Mouse (Mus musculus) midbrain, embryonic 12.5 days (tissue): Measurements from ENCODE around the gene Gpld1. TPM values are rescaled to one million over a fixed set of nuclear protein-coding genes. Genes with fewer than 3 reads are reported as not detected.

Source experiments
- ATAC-seq: fragments of 200-750 bp; cut with Nextera tagmentation; 2 replicates; pipeline ENCODE4 v1.8.0; 2017; ENCODE audit warnings: low read depth, moderate TSS enrichment, moderate library complexity; ENCODE audit not compliant: low FRiP score
- H3K27ac ChIP-seq: fragments of 300-500 bp; sonication (generic); replicated peaks from 2 replicates; pipeline ENCODE4 v1.5.1; 2016; ENCODE audit warnings: mild to moderate bottlenecking
- H3K27me3 ChIP-seq: fragments of 300-500 bp; sonication (generic); 2 replicates; pipeline ENCODE4 v1.6.1; 2016; ENCODE audit warnings: mild to moderate bottlenecking
- H3K36me3 ChIP-seq: fragments of 300-500 bp; sonication (generic); 2 replicates; pipeline ENCODE4 v1.6.1; 2016
- H3K4me1 ChIP-seq: fragments of 300-500 bp; sonication (generic); 2 replicates; pipeline ENCODE4 v1.6.1; 2016
- H3K4me2 ChIP-seq: fragments of 300-500 bp; sonication (generic); replicated peaks from 2 replicates; pipeline ENCODE4 v1.6.1; 2016; ENCODE audit warnings: mild to moderate bottlenecking, moderate library complexity
- H3K4me3 ChIP-seq: fragments of 300-500 bp; sonication (generic); 2 replicates; pipeline ENCODE4 v1.5.1; 2016; ENCODE audit warnings: mild to moderate bottlenecking
- H3K9ac ChIP-seq: fragments of 300-500 bp; sonication (generic); replicated peaks from 2 replicates; pipeline ENCODE4 v1.6.1; 2016; ENCODE audit warnings: mild to moderate bottlenecking, moderate library complexity
- H3K9me3 ChIP-seq: fragments of 300-500 bp; sonication (generic); 2 replicates; pipeline ENCODE4 v1.6.1; 2016; ENCODE audit warnings: mild to moderate bottlenecking
- WGBS: fragments of 180-500 bp; shearing (Covaris S2); methylation state at CpG from one replicate; pipeline ENCODE4 v1.1.7; 2016; 5-methylcytosine and 5-hydroxymethylcytosine counted together
- polyA plus RNA-seq: library from polyadenylated mRNA; unstranded; fragments of >200 nt; fragmentation: Nextera tagmentation; extraction: Ambion mirVana; gene quantifications from 2 replicates; pipeline ENCODE4 v1.2.1, GENCODE M21; 2016

The Gpld1 gene
- 0.34 and 0.63 TPM in 2 replicates for polyA plus RNA-seq

- WGBS: 57% methylated on average over 17 of the region's 17 CpGs
- Histone ChIP-seq H3K4me1 (peaks cover 13% of the 10 kb centered on the region; the same call in 1 of the 2 replicates), H3K36me3 (no peaks in the 10 kb centered on the region), H3K9me3 (no peaks in the 10 kb centered on the region), H3K4me3 (no peak within 1 kb of the TSS), H3K27me3 (peaks cover 3% of the 10 kb centered on the region; the same call in 1 of the 2 replicates), H3K27ac (no peak within 1 kb of the TSS), H3K4me2 (no peak within 1 kb of the TSS), H3K9ac (no peak within 1 kb of the TSS)
- ATAC-seq: no peak
Observed at GRCm38 (mm10) chr13:24942512-24943282, at the start of gene Gpld1. Gene Gpld1, plus strand, starts transcription at chr13:24943152.

GRCm38 (mm10) chr13:24893880-24894279, 49.1 kb upstream of the Gpld1 start:
- 90% methylated on average over 2 of the region's 2 CpGs for WGBS
- Histone ChIP-seq H3K4me1 (no peaks in the 10 kb centered on the region), H3K9me3 (no peaks in the 10 kb centered on the region), H3K36me3 (no peaks in the 10 kb centered on the region), H3K9ac (no peak overlapping the region), H3K27ac (no peak overlapping the region), H3K4me3 (no peak overlapping the region), H3K27me3 (no peaks in the 10 kb centered on the region), H3K4me2 (no peak overlapping the region)
- no peak for ATAC-seq

- no peak overlapping the region for H3K27ac ChIP-seq
- no peak overlapping the region for H3K4me3 ChIP-seq
- no peak overlapping the region for H3K4me2 ChIP-seq
- H3K9ac ChIP-seq: no peak overlapping the region
- WGBS: 86% methylated on average over 2 of the region's 2 CpGs
- no peaks in the 10 kb centered on the region for H3K27me3 ChIP-seq
- H3K9me3 ChIP-seq: no peaks in the 10 kb centered on the region
- H3K36me3 ChIP-seq: no peaks in the 10 kb centered on the region
- 0 out of 2 replicates have a peak, but pooled peaks cover 3% of the 10 kb centered on the region for H3K4me1 ChIP-seq
- ATAC-seq: no peak
Observed at GRCm38 (mm10) chr13:24901916-24902315, 41.0 kb upstream of the Gpld1 start.

GRCm38 (mm10) chr13:24903412-24903811, 39.5 kb upstream of the Gpld1 start:
- no peaks in the 10 kb centered on the region for H3K36me3 ChIP-seq
- ATAC-seq: no peak
- H3K9ac ChIP-seq: no peak overlapping the region
- no peak overlapping the region for H3K4me3 ChIP-seq
- 76% methylated on average over 6 of the region's 6 CpGs for WGBS
- H3K27me3 ChIP-seq: no peaks in the 10 kb centered on the region
- no peaks in the 10 kb centered on the region for H3K9me3 ChIP-seq
- H3K4me2 ChIP-seq: no peak overlapping the region
- H3K4me1 ChIP-seq: 0 out of 2 replicates have a peak, but pooled peaks cover 5% of the 10 kb centered on the region
- no peak overlapping the region for H3K27ac ChIP-seq

- H3K27ac ChIP-seq: no peak overlapping the region
- no peaks in the 10 kb centered on the region for H3K27me3 ChIP-seq
- no peaks in the 10 kb centered on the region for H3K36me3 ChIP-seq
- 0 out of 2 replicates have a peak, but pooled peaks cover 5% of the 10 kb centered on the region for H3K4me1 ChIP-seq
- 94% methylated on average over 12 of the region's 12 CpGs for WGBS
- ATAC-seq: no peak
- H3K9ac ChIP-seq: no peak overlapping the region
- H3K4me2 ChIP-seq: no peak overlapping the region
- no peaks in the 10 kb centered on the region for H3K9me3 ChIP-seq
- H3K4me3 ChIP-seq: no peak overlapping the region
Observed at GRCm38 (mm10) chr13:24905422-24905821, 37.5 kb upstream of the Gpld1 start.

- Histone ChIP-seq H3K9me3 (no peaks in the 10 kb centered on the region), H3K4me2 (no peak overlapping the region), H3K27ac (no peak overlapping the region), H3K36me3 (peaks cover 10% of the 10 kb centered on the region), H3K9ac (no peak overlapping the region), H3K4me3 (no peak overlapping the region), H3K4me1 (0 out of 2 replicates have a peak, but pooled peaks cover 5% of the 10 kb centered on the region), H3K27me3 (no peaks in the 10 kb centered on the region)
- 69% methylated on average over 11 of the region's 11 CpGs for WGBS
- no peak for ATAC-seq
Observed at GRCm38 (mm10) chr13:24906831-24907570, 36.0 kb upstream of the Gpld1 start.

GRCm38 (mm10) chr13:24909112-24909511, 33.8 kb upstream of the Gpld1 start:
- no peak overlapping the region for H3K4me3 ChIP-seq
- H3K9ac ChIP-seq: no peak overlapping the region
- H3K27me3 ChIP-seq: no peaks in the 10 kb centered on the region
- H3K9me3 ChIP-seq: no peaks in the 10 kb centered on the region
- H3K36me3 ChIP-seq: peaks cover 16% of the 10 kb centered on the region
- no peak for ATAC-seq
- WGBS: 95% methylated on average over 1 of the region's 1 CpGs
- no peak overlapping the region for H3K4me2 ChIP-seq
- no peak overlapping the region for H3K27ac ChIP-seq
- H3K4me1 ChIP-seq: 0 out of 2 replicates have a peak, but pooled peaks cover 5% of the 10 kb centered on the region

GRCm38 (mm10) chr13:24913576-24913975, 29.4 kb upstream of the Gpld1 start:
- WGBS: 90% methylated on average over 7 of the region's 7 CpGs
- ATAC-seq: no peak
- Histone ChIP-seq H3K4me3 (no peak overlapping the region), H3K4me2 (no peak overlapping the region), H3K9ac (no peak overlapping the region), H3K9me3 (no peaks in the 10 kb centered on the region), H3K36me3 (peaks cover 31% of the 10 kb centered on the region), H3K27ac (no peak overlapping the region), H3K4me1 (no peaks in the 10 kb centered on the region), H3K27me3 (no peaks in the 10 kb centered on the region)

- 94% methylated on average over 4 of the region's 4 CpGs for WGBS
- Histone ChIP-seq H3K4me3 (no peak overlapping the region), H3K9ac (no peak overlapping the region), H3K36me3 (peaks cover 34% of the 10 kb centered on the region), H3K4me2 (no peak overlapping the region), H3K27me3 (no peaks in the 10 kb centered on the region), H3K27ac (no peak overlapping the region), H3K9me3 (no peaks in the 10 kb centered on the region), H3K4me1 (no peaks in the 10 kb centered on the region)
- no peak for ATAC-seq
Observed at GRCm38 (mm10) chr13:24914915-24915314, 28.0 kb upstream of the Gpld1 start.

GRCm38 (mm10) chr13:24915831-24916230, 27.1 kb upstream of the Gpld1 start:
- Histone ChIP-seq H3K9ac (no peak overlapping the region), H3K27ac (no peak overlapping the region), H3K4me2 (no peak overlapping the region), H3K27me3 (no peaks in the 10 kb centered on the region), H3K4me1 (no peaks in the 10 kb centered on the region), H3K4me3 (no peak overlapping the region), H3K9me3 (no peaks in the 10 kb centered on the region), H3K36me3 (peaks cover 32% of the 10 kb centered on the region)
- 69% methylated on average over 13 of the region's 13 CpGs for WGBS
- ATAC-seq: no peak

GRCm38 (mm10) chr13:24920333-24920977, 22.5 kb upstream of the Gpld1 start:
- no peak overlapping the region for H3K4me3 ChIP-seq
- peak; percentile 69 for ATAC-seq
- WGBS: 27% methylated on average over 5 of the region's 5 CpGs
- H3K4me2 ChIP-seq: no peak overlapping the region
- no peaks in the 10 kb centered on the region for H3K4me1 ChIP-seq
- H3K27me3 ChIP-seq: no peaks in the 10 kb centered on the region
- no peak overlapping the region for H3K27ac ChIP-seq
- peaks cover 28% of the 10 kb centered on the region for H3K36me3 ChIP-seq
- no peaks in the 10 kb centered on the region for H3K9me3 ChIP-seq
- H3K9ac ChIP-seq: no peak overlapping the region

GRCm38 (mm10) chr13:24921281-24921680, 21.7 kb upstream of the Gpld1 start:
- Histone ChIP-seq H3K4me1 (no peaks in the 10 kb centered on the region), H3K4me3 (no peak overlapping the region), H3K36me3 (peaks cover 30% of the 10 kb centered on the region), H3K9me3 (no peaks in the 10 kb centered on the region), H3K4me2 (no peak overlapping the region), H3K27ac (no peak overlapping the region), H3K9ac (no peak overlapping the region), H3K27me3 (no peaks in the 10 kb centered on the region)
- 92% methylated on average over 6 of the region's 6 CpGs for WGBS
- no peak for ATAC-seq
